Mouse (Mus musculus): ENCODE measurements around the gene Srgap3.

The Srgap3 gene

GRCm38 (mm10) chr6:112833763-112834162 lies 113.3 kb downstream of the Srgap3 start:
- no peak for TF ChIP-seq GATA4 (IDR thresholded peaks at IDR 0.05; ENCODE audit: insufficient replicate concordance, low read length)

GRCm38 (mm10) chr6:112829196-112829595 lies 117.9 kb downstream of the Srgap3 start:
- no peak for TF ChIP-seq GATA4 (IDR thresholded peaks at IDR 0.05; ENCODE audit: insufficient replicate concordance, low read length)

DNA sequence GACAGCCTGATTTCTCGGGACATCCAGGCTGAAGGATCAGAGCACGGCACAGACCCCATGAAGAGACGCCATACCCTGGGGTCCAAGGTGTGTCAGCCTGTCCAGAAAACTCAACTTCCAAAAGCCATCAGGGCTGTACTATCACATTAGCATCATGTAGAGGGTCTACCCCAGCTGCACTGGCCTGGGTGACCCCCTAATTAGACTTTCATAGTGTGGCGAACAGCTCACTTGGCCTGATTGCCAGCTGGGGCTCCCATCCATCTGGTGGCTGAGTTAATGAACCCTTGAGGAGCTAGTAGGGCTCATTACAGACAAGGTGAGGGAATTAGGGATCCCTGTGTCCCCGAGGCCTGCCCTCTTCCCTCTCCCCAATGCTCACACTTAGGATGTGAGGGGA lies 118.6 kb downstream of the Srgap3 start:
- TF ChIP-seq GATA4 (IDR thresholded peaks at IDR 0.05; ENCODE audit: insufficient replicate concordance, low read length) = no peak

DNA sequence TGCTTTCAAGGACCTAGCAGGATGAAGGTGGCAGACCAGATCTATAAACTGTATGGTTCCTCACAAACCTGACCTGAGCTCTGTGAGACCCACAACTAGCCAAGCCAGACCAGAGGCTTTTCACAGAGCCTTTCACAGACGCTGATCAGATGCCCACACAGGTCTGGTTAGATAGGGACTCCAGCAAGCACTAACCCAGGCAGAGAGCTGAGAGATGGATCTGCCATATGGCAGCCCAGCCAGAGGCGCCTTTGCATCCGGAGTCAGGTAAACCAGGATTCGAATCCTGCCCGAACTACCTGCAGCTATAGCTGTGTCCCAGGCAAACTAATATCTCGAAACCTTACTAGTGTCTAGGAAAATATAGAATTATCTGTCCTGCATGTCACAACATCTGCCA lies 121.4 kb downstream of the Srgap3 start:
- TF ChIP-seq GATA4 (IDR thresholded peaks at IDR 0.05; ENCODE audit: insufficient replicate concordance, low read length) = no peak

GRCm38 (mm10) chr6:112823096-112823495 lies 124.0 kb downstream of the Srgap3 start:
- TF ChIP-seq GATA4 (IDR thresholded peaks at IDR 0.05; ENCODE audit: insufficient replicate concordance, low read length) = no peak

DNA sequence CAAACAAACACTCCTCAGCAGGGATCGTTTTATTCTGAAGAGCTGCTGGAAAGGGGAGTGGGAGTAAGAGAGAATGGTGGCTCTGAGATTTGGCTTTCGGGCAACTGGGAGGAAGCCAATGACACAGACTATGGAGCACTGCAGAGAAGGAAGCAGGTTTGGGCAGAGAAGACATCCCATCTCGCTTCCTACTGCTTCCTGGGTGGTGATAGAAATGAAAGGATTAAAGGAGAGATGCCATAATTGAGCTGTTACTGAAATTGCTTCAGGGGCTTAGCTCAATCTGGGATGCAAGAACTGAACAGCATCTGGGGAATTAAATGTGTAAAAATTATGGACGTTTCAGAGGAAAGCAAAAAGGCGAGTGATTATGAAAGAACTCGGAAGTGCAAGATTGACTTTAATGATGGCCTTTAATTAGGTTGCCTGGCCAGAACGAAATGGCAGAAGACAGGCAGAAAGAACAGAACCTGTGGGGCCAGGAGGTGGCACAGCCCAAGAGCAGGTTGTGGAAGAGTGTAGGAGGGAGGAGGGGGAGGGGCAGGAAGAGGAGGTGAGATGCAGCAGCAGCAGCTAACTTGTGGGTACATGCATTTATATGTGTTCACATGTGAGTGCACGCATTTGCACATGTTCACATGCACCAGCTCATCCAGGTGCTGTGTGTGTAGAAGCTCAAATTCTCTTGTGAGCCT lies 126.6 kb downstream of the Srgap3 start:
- no peak for TF ChIP-seq GATA4 (IDR thresholded peaks at IDR 0.05; ENCODE audit: insufficient replicate concordance, low read length)

- no peak for TF ChIP-seq GATA4 (IDR thresholded peaks at IDR 0.05; ENCODE audit: insufficient replicate concordance, low read length)
Measured at GRCm38 (mm10) chr6:112818403-112818901, 128.6 kb downstream of the Srgap3 start.

DNA sequence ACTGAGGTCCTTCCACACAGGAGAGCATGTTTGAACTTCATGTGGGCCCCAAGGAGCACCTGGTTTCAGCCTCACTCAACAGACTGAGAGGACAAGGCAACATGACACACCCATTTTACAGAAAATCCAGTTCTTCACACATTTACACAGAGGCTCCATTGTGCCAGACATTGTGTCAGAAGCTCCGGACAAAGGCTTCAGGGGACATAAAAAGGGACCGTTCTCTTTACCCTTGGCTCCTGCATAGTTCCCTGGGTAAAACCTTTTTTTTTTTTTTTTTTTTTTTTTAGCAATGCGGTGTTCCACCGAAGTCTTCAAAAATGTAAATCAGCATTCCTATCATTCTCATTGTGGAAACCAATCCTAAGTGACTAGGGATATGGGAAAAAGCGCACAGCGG lies 131.5 kb downstream of the Srgap3 start:
- no peak for TF ChIP-seq GATA4 (IDR thresholded peaks at IDR 0.05; ENCODE audit: insufficient replicate concordance, low read length)

DNA sequence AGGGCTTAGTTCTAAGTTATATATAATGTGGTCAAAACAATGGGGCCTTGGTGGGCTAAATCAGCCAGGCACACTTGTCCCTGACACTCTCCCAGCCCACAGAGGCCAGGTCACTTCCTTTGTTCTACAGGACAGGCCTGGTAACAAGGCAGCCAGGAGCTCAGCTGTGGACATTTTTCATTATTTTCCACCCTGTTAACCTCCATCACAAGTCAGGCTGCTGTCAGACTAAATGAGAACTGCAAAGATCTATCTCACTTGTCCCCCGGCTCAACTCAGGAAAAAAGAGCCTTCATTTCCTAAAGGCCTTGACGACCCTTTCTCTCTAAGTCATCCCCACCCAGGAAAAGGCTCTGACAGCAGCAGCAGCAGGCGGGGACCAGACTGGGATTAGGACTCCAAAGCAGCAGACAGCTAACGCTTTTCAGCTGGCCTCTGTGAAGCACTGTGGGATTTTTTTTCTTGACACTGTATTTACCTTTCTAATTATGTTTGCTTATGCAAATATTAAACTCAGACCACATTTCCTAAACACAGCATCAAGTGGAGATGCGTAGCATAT lies 132.5 kb downstream of the Srgap3 start:
- TF ChIP-seq GATA4 (IDR thresholded peaks at IDR 0.05; ENCODE audit: insufficient replicate concordance, low read length) = no peak

DNA sequence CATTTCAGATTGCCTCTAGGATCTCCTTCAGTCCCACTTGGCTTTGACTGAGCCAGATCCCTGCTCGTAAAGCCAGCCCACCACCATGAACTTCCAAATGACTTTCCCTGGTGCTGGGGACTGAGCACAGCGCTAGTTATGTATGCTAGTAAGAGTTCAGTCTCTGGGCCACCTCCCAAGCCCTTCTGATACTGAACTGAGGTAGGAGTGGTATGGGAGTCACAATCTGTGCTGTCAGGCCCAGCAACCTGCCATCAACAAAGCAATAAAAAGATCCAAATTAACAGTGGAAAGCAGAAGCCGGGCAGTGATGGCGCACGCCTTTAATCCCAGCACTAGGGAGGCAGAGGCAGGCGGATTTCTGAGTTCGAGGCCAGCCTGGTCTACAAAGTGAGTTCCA lies 134.2 kb downstream of the Srgap3 start:
- no peak for TF ChIP-seq GATA4 (IDR thresholded peaks at IDR 0.05; ENCODE audit: insufficient replicate concordance, low read length)

DNA sequence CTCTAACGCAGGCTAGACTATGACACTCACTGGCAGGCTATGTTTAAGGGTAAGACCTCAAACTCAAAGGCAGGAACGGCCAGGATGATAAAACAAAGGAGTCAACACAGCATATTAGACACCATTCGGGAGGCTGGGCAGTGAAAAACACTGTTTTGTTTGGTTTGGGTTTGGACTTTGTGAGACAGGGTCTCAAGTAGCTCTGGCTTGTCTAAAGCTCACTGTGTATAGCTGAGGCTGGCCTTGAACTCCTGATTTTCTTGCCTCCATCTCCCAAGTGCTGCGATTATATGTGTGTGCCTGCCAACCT lies 136.6 kb downstream of the Srgap3 start:
- no peak for TF ChIP-seq GATA4 (IDR thresholded peaks at IDR 0.05; ENCODE audit: insufficient replicate concordance, low read length)

DNA sequence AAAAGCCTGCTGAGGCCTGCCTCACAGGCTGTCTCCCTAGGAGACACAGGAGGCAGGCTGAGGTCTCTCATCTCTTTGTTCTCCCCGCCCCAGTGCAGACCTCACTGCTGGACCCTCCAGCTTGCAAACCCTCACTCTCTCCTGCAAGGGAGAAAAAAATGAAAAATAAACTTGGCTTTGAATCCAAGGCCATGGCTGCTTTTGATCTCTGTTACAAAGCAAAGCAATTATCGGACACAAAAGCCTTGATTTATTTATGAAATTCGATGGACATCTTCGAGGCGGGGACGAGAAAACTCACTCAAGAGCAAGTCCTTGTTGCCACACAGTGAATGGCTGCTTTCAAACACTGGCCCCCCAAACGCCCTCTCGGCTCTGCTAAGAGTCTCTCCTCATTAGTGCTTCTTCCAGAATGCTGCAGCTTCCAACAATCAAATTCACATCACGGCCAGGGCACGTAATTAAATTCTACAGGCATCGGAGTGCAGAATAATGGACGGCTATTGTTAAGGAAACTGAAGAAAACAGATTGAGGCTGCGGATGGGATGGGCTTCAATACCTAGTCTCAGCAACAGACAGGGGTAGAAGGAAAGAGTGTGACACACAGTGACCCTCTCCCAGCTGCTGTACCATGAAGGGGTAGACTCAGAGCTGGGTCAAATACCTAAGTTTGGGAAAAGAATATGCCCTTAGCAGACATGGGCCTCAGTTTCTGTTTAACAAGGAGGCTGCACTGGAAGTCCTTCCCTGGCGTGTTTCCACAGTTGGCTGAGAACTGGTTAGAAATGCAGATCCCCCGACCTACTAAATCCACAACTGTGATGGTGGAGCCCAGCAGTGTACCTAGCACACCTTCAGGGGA lies 137.2 kb downstream of the Srgap3 start:
- no peak for TF ChIP-seq GATA4 (IDR thresholded peaks at IDR 0.05; ENCODE audit: insufficient replicate concordance, low read length)

DNA sequence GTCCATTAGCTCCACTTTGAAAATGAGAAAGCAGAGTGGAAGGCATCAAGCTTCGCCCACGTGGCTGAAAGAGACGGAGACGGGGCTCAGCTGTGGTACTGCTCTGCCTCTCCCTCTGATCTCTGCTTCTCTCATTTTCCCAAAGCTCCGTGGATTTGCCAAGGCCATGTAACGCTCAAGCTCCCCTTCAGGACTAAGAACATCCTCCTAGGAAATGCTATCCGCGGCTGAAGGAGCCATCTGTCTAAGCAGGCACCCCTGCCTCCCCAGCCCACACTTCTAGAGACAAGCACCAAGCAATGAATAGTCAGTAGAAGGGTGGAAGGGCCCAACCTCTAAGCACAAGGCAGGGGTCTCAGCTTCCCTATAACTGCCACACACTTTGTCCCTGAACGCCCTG lies 138.3 kb downstream of the Srgap3 start:
- TF ChIP-seq GATA4 (IDR thresholded peaks at IDR 0.05; ENCODE audit: insufficient replicate concordance, low read length) = no peak

DNA sequence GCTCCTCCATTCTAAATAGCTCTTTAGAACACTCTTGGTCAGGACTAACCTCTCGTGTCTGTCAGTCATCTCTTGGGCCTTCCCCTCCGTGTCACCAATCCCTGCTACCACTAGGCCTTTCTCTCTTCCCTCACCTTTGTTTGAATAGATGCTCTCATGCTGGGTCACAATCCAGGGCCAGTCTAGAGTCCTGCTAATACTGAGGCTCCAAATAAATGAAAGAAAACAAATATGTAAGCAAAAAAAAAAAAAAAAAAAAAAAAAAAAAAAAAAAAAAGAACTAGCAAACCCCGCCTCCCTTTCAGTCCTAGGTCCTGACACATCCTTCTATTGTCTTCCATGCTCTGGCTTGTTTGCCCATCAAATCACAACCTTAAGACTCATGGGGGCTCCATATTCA lies 145.1 kb downstream of the Srgap3 start:
- TF ChIP-seq GATA4 (IDR thresholded peaks at IDR 0.05; ENCODE audit: insufficient replicate concordance, low read length) = no peak

- no peak for TF ChIP-seq GATA4 (IDR thresholded peaks at IDR 0.05; ENCODE audit: insufficient replicate concordance, low read length)
Measured at GRCm38 (mm10) chr6:112798378-112798777, 148.7 kb downstream of the Srgap3 start.

DNA sequence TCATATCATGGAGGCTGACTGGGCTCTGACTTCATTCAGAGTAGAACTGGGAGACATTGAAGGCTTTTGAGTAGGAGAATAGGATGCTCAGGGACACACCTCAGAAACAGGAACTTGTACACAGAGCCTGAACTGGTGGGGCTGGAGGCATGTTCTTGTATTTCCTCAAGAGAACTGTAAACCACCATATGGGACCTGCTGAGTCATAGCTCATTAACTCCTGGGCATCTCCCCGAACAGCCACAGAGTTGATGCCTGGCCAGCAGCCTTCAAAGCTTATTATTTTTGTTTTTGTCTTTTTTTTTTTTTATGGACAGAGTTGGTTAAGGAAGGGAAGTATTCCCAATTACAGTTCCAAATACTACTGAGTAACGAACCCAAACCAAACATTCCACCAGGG lies 150.5 kb downstream of the Srgap3 start:
- TF ChIP-seq GATA4 (IDR thresholded peaks at IDR 0.05; ENCODE audit: insufficient replicate concordance, low read length) = no peak
